Mouse (Mus musculus) urinary bladder, adult 18-20 months (tissue): ENCODE data around the gene Trim28.

Source experiments
- DNase-seq, 2 experiments: peaks; one replicate each; pipeline ENCODE4 v3.0.0; 2022; ENCODE audit warnings: low spot score in 2 of 2, mixed read lengths in 2 of 2

Trim28 gene

GRCm38 (mm10) chr7:13033451-13034147 is 34.7 kb downstream of the Trim28 start:
- DNase-seq, result no peak

GRCm38 (mm10) chr7:13034148-13034977 is 35.4 kb downstream of the Trim28 start, which contains the start of gene Chmp2a:
TSS of gene Chmp2a (minus strand) at chr7:13034807.
- DNase-seq, result peak; percentile 95 to 97

GRCm38 (mm10) chr7:13035211-13035855 is 36.4 kb downstream of the Trim28 start:
- DNase-seq, result no peak

GRCm38 (mm10) chr7:13036806-13037205 is 37.9 kb downstream of the Trim28 start:
- no peak for DNase-seq

- DNase-seq, result no peak
Observed at GRCm38 (mm10) chr7:13037366-13037765, 38.5 kb downstream of the Trim28 start.

- peak; percentile 95 to 99 for DNase-seq
Observed at GRCm38 (mm10) chr7:13037901-13038555, 39.1 kb downstream of the Trim28 start, which contains the start of gene Ube2m. TSS of gene Ube2m (minus strand) at chr7:13038275.

- no peak for DNase-seq
Observed at GRCm38 (mm10) chr7:13038621-13039169, 39.8 kb downstream of the Trim28 start.

GRCm38 (mm10) chr7:13039181-13039580 is 40.3 kb downstream of the Trim28 start:
- DNase-seq, result no peak

- DNase-seq, result no peak
Observed at GRCm38 (mm10) chr7:13041256-13041655, 42.3 kb downstream of the Trim28 start.

GRCm38 (mm10) chr7:13042511-13042910 is 43.6 kb downstream of the Trim28 start:
- DNase-seq, result no peak

GRCm38 (mm10) chr7:13043120-13043444 is 44.2 kb downstream of the Trim28 start:
- DNase-seq, result no peak

GRCm38 (mm10) chr7:13043445-13044253 is 44.7 kb downstream of the Trim28 start:
- no peak for DNase-seq

GRCm38 (mm10) chr7:13044254-13044625 is 45.3 kb downstream of the Trim28 start:
- DNase-seq, result peak in 1 of 2 experiments; percentile 1

GRCm38 (mm10) chr7:13046084-13046483 is 47.2 kb downstream of the Trim28 start:
- DNase-seq, result no peak

- DNase-seq, result no peak
Observed at GRCm38 (mm10) chr7:13053001-13053400, 54.1 kb downstream of the Trim28 start.

- DNase-seq, result no peak
Observed at GRCm38 (mm10) chr7:13053501-13053900, 54.6 kb downstream of the Trim28 start.

GRCm38 (mm10) chr7:13053961-13054286 is 55.0 kb downstream of the Trim28 start:
- no peak for DNase-seq

GRCm38 (mm10) chr7:13054287-13055010 is 55.5 kb downstream of the Trim28 start, which contains the start of gene Mzf1:
TSS of gene Mzf1 (minus strand) at chr7:13054764.
- peak; percentile 86 to 90 for DNase-seq

- no peak for DNase-seq
Observed at GRCm38 (mm10) chr7:13056913-13057700, 58.2 kb downstream of the Trim28 start.
